Mouse (Mus musculus) liver, embryonic 12.5 days (tissue): ENCODE measurements around the gene Jmjd1c. TPM values are rescaled to one million over a fixed set of nuclear protein-coding genes. Genes with fewer than 3 reads are reported as not detected.

Experiments
- ATAC-seq: fragments of 200-750 bp; cut with Nextera tagmentation; 2 replicates; pipeline ENCODE4 v1.8.0; 2017; ENCODE audit warnings: moderate number of reproducible peaks, mild to moderate bottlenecking, moderate library complexity
- H3K27ac ChIP-seq: fragments of 300-500 bp; sonication (generic); 2 replicates; pipeline ENCODE4 v1.5.1; 2016; ENCODE audit warnings: mild to moderate bottlenecking
- H3K27me3 ChIP-seq: fragments of 300-500 bp; sonication (generic); replicated peaks from 2 replicates; pipeline ENCODE4 v1.6.1; 2016; ENCODE audit warnings: mild to moderate bottlenecking, moderate library complexity
- H3K36me3 ChIP-seq: fragments of 300-500 bp; sonication (generic); 2 replicates; pipeline ENCODE4 v1.6.1; 2016; ENCODE audit warnings: mild to moderate bottlenecking, moderate library complexity
- H3K4me1 ChIP-seq: fragments of 300-500 bp; sonication (generic); 2 replicates; pipeline ENCODE4 v1.6.1; 2016
- H3K4me2 ChIP-seq: fragments of 300-500 bp; sonication (generic); 2 replicates; pipeline ENCODE4 v1.6.1; 2016; ENCODE audit warnings: mild to moderate bottlenecking, moderate library complexity
- H3K4me3 ChIP-seq: fragments of 300-500 bp; sonication (generic); 2 replicates; pipeline ENCODE4 v1.5.1; 2016; ENCODE audit warnings: mild to moderate bottlenecking, moderate library complexity
- H3K9ac ChIP-seq: fragments of 300-500 bp; sonication (generic); 2 replicates; pipeline ENCODE4 v1.6.1; 2016; ENCODE audit warnings: mild to moderate bottlenecking, moderate library complexity
- H3K9me3 ChIP-seq: fragments of 300-500 bp; sonication (generic); replicated peaks from 2 replicates; pipeline ENCODE4 v1.6.1; 2016; ENCODE audit warnings: mild to moderate bottlenecking, moderate library complexity
- WGBS: fragments of 180-500 bp; shearing (Covaris S2); methylation state at CpG from one replicate; pipeline ENCODE4 v1.1.7; 2016; ENCODE audit not compliant: insufficient replicate concordance; 5-methylcytosine and 5-hydroxymethylcytosine counted together
- polyA plus RNA-seq: library from polyadenylated mRNA; unstranded; fragments of >200 nt; fragmentation: Nextera tagmentation; extraction: Ambion mirVana; gene quantifications from 2 replicates; pipeline ENCODE4 v1.2.1, GENCODE M21; 2016

The Jmjd1c gene
- polyA plus RNA-seq, 1 experiment from 2014 or later: 16.1 TPM

- no peak overlapping the region for H3K27ac ChIP-seq
- no peak overlapping the region for H3K9ac ChIP-seq
- H3K27me3 ChIP-seq: peaks cover 42% of the 10 kb centered on the region
- no peaks in the 10 kb centered on the region for H3K36me3 ChIP-seq
- no peak for ATAC-seq
- H3K4me2 ChIP-seq: no peak overlapping the region
- H3K9me3 ChIP-seq: no peaks in the 10 kb centered on the region
- WGBS: 36% methylated on average over 2 of the region's 2 CpGs
- peaks cover 26% of the 10 kb centered on the region for H3K4me1 ChIP-seq
- H3K4me3 ChIP-seq: no peak overlapping the region
Measured at GRCm38 (mm10) chr10:67123756-67124155, 27.8 kb downstream of the Jmjd1c start.

- no peak overlapping the region for H3K9ac ChIP-seq
- WGBS: 56% methylated on average over 4 of the region's 4 CpGs
- H3K4me3 ChIP-seq: no peak overlapping the region
- no peaks in the 10 kb centered on the region for H3K36me3 ChIP-seq
- peaks cover 42% of the 10 kb centered on the region for H3K27me3 ChIP-seq
- no peak overlapping the region for H3K4me2 ChIP-seq
- no peak overlapping the region for H3K27ac ChIP-seq
- H3K9me3 ChIP-seq: no peaks in the 10 kb centered on the region
- ATAC-seq: no peak
- peaks cover 26% of the 10 kb centered on the region for H3K4me1 ChIP-seq
Measured at GRCm38 (mm10) chr10:67124156-67124555, 28.2 kb downstream of the Jmjd1c start.

- Histone ChIP-seq H3K27ac (peak overlapping the region; percentile 56; the same call in 1 of the 2 replicates), H3K9ac (peak overlapping the region; percentile 78), H3K36me3 (no peaks in the 10 kb centered on the region), H3K4me2 (peak overlapping the region; percentile 100), H3K27me3 (peaks cover 42% of the 10 kb centered on the region), H3K9me3 (no peaks in the 10 kb centered on the region), H3K4me1 (peaks cover 24% of the 10 kb centered on the region), H3K4me3 (peak overlapping the region; percentile 79)
- WGBS: 2% methylated on average over 50 of the region's 50 CpGs
- peak; percentile 35; the same call in 1 of the 2 replicates for ATAC-seq
Measured at GRCm38 (mm10) chr10:67126061-67126858, 30.3 kb downstream of the Jmjd1c start.

DNA sequence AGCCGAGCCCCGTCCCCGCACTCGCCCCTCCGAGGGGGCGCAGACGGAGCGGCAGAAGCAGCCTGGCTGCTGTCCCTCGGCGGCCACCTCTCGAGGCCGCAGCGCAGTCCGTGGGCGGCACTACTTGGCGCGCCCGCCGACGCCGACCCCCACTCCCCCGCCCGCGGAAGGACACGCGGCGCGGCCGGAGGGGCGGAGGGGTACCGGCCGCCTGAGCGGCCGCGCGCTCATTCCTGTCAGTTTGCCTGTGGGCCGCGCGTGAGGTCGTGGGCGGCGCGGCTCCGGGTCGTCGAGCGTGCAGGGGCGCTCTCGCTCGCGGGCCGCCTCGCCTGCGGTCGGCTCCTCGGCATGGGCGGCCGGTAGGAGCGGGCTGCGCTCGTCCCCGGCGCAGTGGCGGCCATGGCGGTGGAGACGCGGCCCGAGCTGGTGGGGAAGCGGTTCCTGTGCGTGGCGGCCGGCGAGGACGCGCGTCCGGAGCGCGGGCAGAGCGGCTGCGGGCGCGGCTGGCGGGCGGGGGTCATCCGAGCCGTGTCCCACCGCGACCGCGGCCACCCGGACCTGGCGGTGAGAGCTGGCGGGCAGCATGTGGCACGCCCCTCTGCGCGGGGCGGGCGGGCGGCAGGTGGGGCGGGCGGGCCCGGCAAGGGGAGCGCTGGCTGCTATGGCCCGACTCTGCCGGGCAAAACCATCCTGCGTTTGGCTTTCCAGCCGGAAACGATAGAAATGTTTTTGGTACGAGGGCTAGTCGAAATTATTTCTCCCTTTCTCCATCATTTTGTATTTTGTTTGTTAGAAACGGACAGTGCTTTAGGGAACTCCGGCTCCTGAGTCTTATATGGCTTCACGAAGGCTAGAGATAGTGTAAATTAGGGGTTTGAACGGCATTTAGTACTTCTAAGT, 31.2 kb downstream of the Jmjd1c start:
- 1% methylated on average over 94 of the region's 115 CpGs for WGBS
- peak; percentile 75 for ATAC-seq
- no peaks in the 10 kb centered on the region for H3K36me3 ChIP-seq
- peak overlapping the region; percentile 79 for H3K4me3 ChIP-seq
- H3K27ac ChIP-seq: peak overlapping the region; percentile 56
- peak overlapping the region; percentile 100 for H3K4me2 ChIP-seq
- peaks cover 25% of the 10 kb centered on the region for H3K4me1 ChIP-seq
- no peaks in the 10 kb centered on the region for H3K9me3 ChIP-seq
- peak overlapping the region; percentile 78 for H3K9ac ChIP-seq
- H3K27me3 ChIP-seq: peaks cover 42% of the 10 kb centered on the region

- WGBS: 68% methylated on average over 1 of the region's 1 CpGs
- no peak for ATAC-seq
- H3K27me3 ChIP-seq: peaks cover 38% of the 10 kb centered on the region
Measured at GRCm38 (mm10) chr10:67129531-67129930, 33.6 kb downstream of the Jmjd1c start.

GRCm38 (mm10) chr10:67131709-67132108, 35.8 kb downstream of the Jmjd1c start:
- H3K9ac ChIP-seq: no peak overlapping the region
- H3K4me2 ChIP-seq: no peak overlapping the region
- H3K4me3 ChIP-seq: no peak overlapping the region
- H3K36me3 ChIP-seq: no peaks in the 10 kb centered on the region
- peaks cover 18% of the 10 kb centered on the region for H3K27me3 ChIP-seq
- no peak for ATAC-seq
- H3K4me1 ChIP-seq: peaks cover 20% of the 10 kb centered on the region
- H3K27ac ChIP-seq: no peak overlapping the region
- no peaks in the 10 kb centered on the region for H3K9me3 ChIP-seq
- 35% methylated on average over 1 of the region's 1 CpGs for WGBS

More at GRCm38 (mm10) chr10:67129531-67129930, 33.6 kb downstream of the Jmjd1c start:
- Histone ChIP-seq H3K4me1 (peaks cover 25% of the 10 kb centered on the region), H3K9ac (no peak overlapping the region), H3K4me3 (no peak overlapping the region), H3K4me2 (no peak overlapping the region), H3K27ac (no peak overlapping the region), H3K9me3 (no peaks in the 10 kb centered on the region), H3K36me3 (no peaks in the 10 kb centered on the region)

GRCm38 (mm10) chr10:67134322-67134721, 38.4 kb downstream of the Jmjd1c start:
- 82% methylated on average over 2 of the region's 2 CpGs for WGBS
- no peak overlapping the region for H3K9ac ChIP-seq
- H3K4me1 ChIP-seq: 0 out of 2 replicates have a peak, but pooled peaks cover 8% of the 10 kb centered on the region
- H3K9me3 ChIP-seq: no peaks in the 10 kb centered on the region
- no peak overlapping the region for H3K27ac ChIP-seq
- no peak overlapping the region for H3K4me2 ChIP-seq
- no peaks in the 10 kb centered on the region for H3K36me3 ChIP-seq
- H3K4me3 ChIP-seq: no peak overlapping the region
- H3K27me3 ChIP-seq: no peaks in the 10 kb centered on the region
- ATAC-seq: no peak

- no peaks in the 10 kb centered on the region for H3K36me3 ChIP-seq
- no peak overlapping the region for H3K9ac ChIP-seq
- ATAC-seq: no peak
- 79% methylated on average over 2 of the region's 2 CpGs for WGBS
- H3K4me2 ChIP-seq: no peak overlapping the region
- 0 out of 2 replicates have a peak, but pooled peaks cover 4% of the 10 kb centered on the region for H3K4me1 ChIP-seq
- no peaks in the 10 kb centered on the region for H3K9me3 ChIP-seq
- H3K27me3 ChIP-seq: no peaks in the 10 kb centered on the region
- H3K27ac ChIP-seq: no peak overlapping the region
- H3K4me3 ChIP-seq: no peak overlapping the region
Measured at GRCm38 (mm10) chr10:67137437-67137836, 41.5 kb downstream of the Jmjd1c start.

DNA sequence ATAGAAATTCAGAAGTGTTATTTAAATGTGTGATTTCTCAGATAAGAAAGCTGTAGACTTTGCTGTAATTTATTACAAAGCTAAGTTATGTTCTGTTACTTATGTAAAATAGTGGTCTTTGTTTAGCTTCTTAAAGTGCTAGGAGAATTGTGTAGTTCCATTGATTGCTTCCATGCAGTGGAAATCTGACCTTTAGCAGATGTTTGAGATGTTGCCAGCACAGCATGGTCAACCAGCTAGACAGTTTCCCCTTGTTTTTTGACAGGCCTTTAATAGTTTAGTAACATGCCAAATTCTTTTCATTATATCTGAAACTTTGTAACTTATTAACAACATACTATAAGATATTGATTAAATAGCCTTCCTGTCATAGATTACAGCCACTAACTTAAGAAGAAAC, 47.7 kb downstream of the Jmjd1c start:
- H3K27me3 ChIP-seq: no peaks in the 10 kb centered on the region
- no peak overlapping the region for H3K4me2 ChIP-seq
- no peak for ATAC-seq
- H3K36me3 ChIP-seq: no peaks in the 10 kb centered on the region
- H3K9me3 ChIP-seq: no peaks in the 10 kb centered on the region
- no peak overlapping the region for H3K9ac ChIP-seq
- H3K27ac ChIP-seq: no peak overlapping the region
- H3K4me3 ChIP-seq: no peak overlapping the region
- peaks cover 3% of the 10 kb centered on the region; the same call in 1 of the 2 replicates for H3K4me1 ChIP-seq

GRCm38 (mm10) chr10:67144269-67144668, 48.3 kb downstream of the Jmjd1c start:
- H3K4me3 ChIP-seq: no peak overlapping the region
- no peak overlapping the region for H3K27ac ChIP-seq
- H3K4me2 ChIP-seq: no peak overlapping the region
- WGBS: 75% methylated on average over 2 of the region's 2 CpGs
- H3K4me1 ChIP-seq: peaks cover 3% of the 10 kb centered on the region; the same call in 1 of the 2 replicates
- no peak for ATAC-seq
- H3K9ac ChIP-seq: no peak overlapping the region
- H3K27me3 ChIP-seq: no peaks in the 10 kb centered on the region
- H3K36me3 ChIP-seq: no peaks in the 10 kb centered on the region
- no peaks in the 10 kb centered on the region for H3K9me3 ChIP-seq

GRCm38 (mm10) chr10:67145623-67146022, 49.7 kb downstream of the Jmjd1c start:
- Histone ChIP-seq H3K9me3 (no peaks in the 10 kb centered on the region), H3K27me3 (no peaks in the 10 kb centered on the region), H3K27ac (no peak overlapping the region), H3K4me2 (no peak overlapping the region), H3K4me3 (no peak overlapping the region), H3K4me1 (peaks cover 3% of the 10 kb centered on the region; the same call in 1 of the 2 replicates), H3K36me3 (no peaks in the 10 kb centered on the region), H3K9ac (no peak overlapping the region)
- 56% methylated on average over 4 of the region's 4 CpGs for WGBS
- ATAC-seq: no peak

DNA sequence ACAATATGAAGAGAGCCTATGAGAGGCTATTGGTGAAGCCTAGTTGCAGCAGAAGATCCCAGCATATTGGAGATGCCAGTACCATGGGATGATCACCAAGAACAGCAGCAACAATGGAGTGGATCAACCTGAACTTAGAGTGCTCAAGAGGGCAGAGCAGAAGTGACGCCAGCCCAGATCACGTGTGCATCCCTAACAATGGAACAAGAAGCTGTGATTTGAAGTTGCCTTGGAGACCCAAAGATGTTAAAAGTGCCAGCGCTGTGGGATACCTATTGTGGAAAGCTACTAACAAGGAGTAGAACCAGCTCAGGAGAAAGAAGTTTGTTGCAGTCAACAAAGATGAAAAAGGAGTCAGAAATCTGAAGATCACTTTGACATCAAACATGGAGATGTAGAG, 55.8 kb downstream of the Jmjd1c start:
- Histone ChIP-seq H3K9me3 (no peaks in the 10 kb centered on the region), H3K4me2 (no peak overlapping the region), H3K27ac (no peak overlapping the region), H3K4me3 (no peak overlapping the region), H3K9ac (no peak overlapping the region), H3K4me1 (peaks cover 2% of the 10 kb centered on the region; the same call in 1 of the 2 replicates), H3K36me3 (0 out of 2 replicates have a peak, but pooled peaks cover 6% of the 10 kb centered on the region), H3K27me3 (no peaks in the 10 kb centered on the region)
- 86% methylated on average over 3 of the region's 3 CpGs for WGBS
- ATAC-seq: no peak
